Mouse (Mus musculus) CH12.LX (cell line): ENCODE measurements around the gene Olfr623. TPM values are rescaled to one million over a fixed set of nuclear protein-coding genes. Genes with fewer than 3 reads are reported as not detected.

Experiments
- polyA plus RNA-seq: library from polyadenylated mRNA; unstranded; fragments of >175 nt; gene quantifications from 2 replicates; pipeline ENCODE4 v1.2.1, GENCODE M21; 2012; ENCODE audit warnings: low read depth; ENCODE audit not compliant: insufficient read length
- total RNA-seq, 2 experiments: library from RNA; depleted of rRNA; stranded (reverse); fragments of 300-350 nt in 1 of 2; fragments of >200 nt in 1 of 2; gene quantifications; 2 replicates each; pipeline ENCODE4 v1.2.3; 2012 to 2014

Olfr623 gene
- total and polyA plus RNA-seq, 3 experiments, result not detected

Other genes with a start within 250 kb of the Olfr623 start
Only the 20 nearest of the 34 such genes appear.
- gene Olfr611, start 142.9 kb downstream of the Olfr623 start, total RNA-seq (2012; rRNA removed), result not detected in 2 replicates
- not detected in 2 replicates for gene Olfr611, start 142.9 kb downstream of the Olfr623 start, total RNA-seq (2014; rRNA removed)
- gene Olfr611, start 142.9 kb downstream of the Olfr623 start, polyA plus RNA-seq, result not detected in 2 replicates
- not detected in 2 replicates for gene Olfr612, start 121.0 kb downstream of the Olfr623 start, total RNA-seq (2012; rRNA removed)
- gene Olfr612, start 121.0 kb downstream of the Olfr623 start, total RNA-seq (2014; rRNA removed), result not detected in 2 replicates
- gene Olfr612, start 121.0 kb downstream of the Olfr623 start, polyA plus RNA-seq, result not detected in 2 replicates
- not detected in 2 replicates for gene Olfr613, start 115.6 kb downstream of the Olfr623 start, total RNA-seq (2012; rRNA removed)
- not detected in 2 replicates for gene Olfr613, start 115.6 kb downstream of the Olfr623 start, total RNA-seq (2014; rRNA removed)
- gene Olfr613, start 115.6 kb downstream of the Olfr623 start, polyA plus RNA-seq, result not detected in 2 replicates
- not detected in 2 replicates for gene Olfr615, start 107.6 kb downstream of the Olfr623 start, total RNA-seq (2012; rRNA removed)
- not detected in 2 replicates for gene Olfr615, start 107.6 kb downstream of the Olfr623 start, total RNA-seq (2014; rRNA removed)
- gene Olfr615, start 107.6 kb downstream of the Olfr623 start, polyA plus RNA-seq, result not detected in 2 replicates
- not detected in 2 replicates for gene Olfr616, start 94.6 kb downstream of the Olfr623 start, total RNA-seq (2012; rRNA removed)
- gene Olfr616, start 94.6 kb downstream of the Olfr623 start, total RNA-seq (2014; rRNA removed), result not detected in 2 replicates
- not detected in 2 replicates for gene Olfr616, start 94.6 kb downstream of the Olfr623 start, polyA plus RNA-seq
- gene Olfr617, start 90.6 kb downstream of the Olfr623 start, total RNA-seq (2012; rRNA removed), result not detected in 2 replicates
- not detected in 2 replicates for gene Olfr617, start 90.6 kb downstream of the Olfr623 start, total RNA-seq (2014; rRNA removed)
- gene Olfr617, start 90.6 kb downstream of the Olfr623 start, polyA plus RNA-seq, result not detected in 2 replicates
- not detected in 2 replicates for gene Olfr618, start 73.6 kb downstream of the Olfr623 start, total RNA-seq (2012; rRNA removed)
- gene Olfr618, start 73.6 kb downstream of the Olfr623 start, total RNA-seq (2014; rRNA removed), result not detected in 2 replicates
- gene Olfr618, start 73.6 kb downstream of the Olfr623 start, polyA plus RNA-seq, result not detected in 2 replicates
- not detected in 2 replicates for gene Olfr619, start 63.1 kb downstream of the Olfr623 start, total RNA-seq (2012; rRNA removed)
- not detected in 2 replicates for gene Olfr619, start 63.1 kb downstream of the Olfr623 start, total RNA-seq (2014; rRNA removed)
- not detected in 2 replicates for gene Olfr619, start 63.1 kb downstream of the Olfr623 start, polyA plus RNA-seq
- not detected in 2 replicates for gene Olfr620, start 51.2 kb downstream of the Olfr623 start, total RNA-seq (2012; rRNA removed)
- gene Olfr620, start 51.2 kb downstream of the Olfr623 start, total RNA-seq (2014; rRNA removed), result not detected in 2 replicates
- not detected in 2 replicates for gene Olfr620, start 51.2 kb downstream of the Olfr623 start, polyA plus RNA-seq
- not detected in 2 replicates for gene Olfr622, start 21.0 kb downstream of the Olfr623 start, total RNA-seq (2012; rRNA removed)
- not detected in 2 replicates for gene Olfr622, start 21.0 kb downstream of the Olfr623 start, total RNA-seq (2014; rRNA removed)
- not detected in 2 replicates for gene Olfr622, start 21.0 kb downstream of the Olfr623 start, polyA plus RNA-seq
- gene Olfr624, start 7.5 kb upstream of the Olfr623 start, total RNA-seq (2012; rRNA removed), result not detected in 2 replicates
- not detected in 2 replicates for gene Olfr624, start 7.5 kb upstream of the Olfr623 start, total RNA-seq (2014; rRNA removed)
- gene Olfr624, start 7.5 kb upstream of the Olfr623 start, polyA plus RNA-seq, result not detected in 2 replicates
- gene Olfr625-ps1, start 19.0 kb upstream of the Olfr623 start, total RNA-seq (2012; rRNA removed), result not detected in 2 replicates
- not detected in 2 replicates for gene Olfr625-ps1, start 19.0 kb upstream of the Olfr623 start, total RNA-seq (2014; rRNA removed)
- not detected in 2 replicates for gene Olfr625-ps1, start 19.0 kb upstream of the Olfr623 start, polyA plus RNA-seq
- not detected in 2 replicates for gene Olfr243, start 51.0 kb upstream of the Olfr623 start, total RNA-seq (2012; rRNA removed)
- not detected in 2 replicates for gene Olfr243, start 51.0 kb upstream of the Olfr623 start, total RNA-seq (2014; rRNA removed)
- gene Olfr243, start 51.0 kb upstream of the Olfr623 start, polyA plus RNA-seq, result 0.05 TPM in 1 of 2 replicates, not detected in the other
- gene Olfr628, start 66.7 kb upstream of the Olfr623 start, total RNA-seq (2012; rRNA removed), result not detected in 2 replicates
- not detected in 2 replicates for gene Olfr628, start 66.7 kb upstream of the Olfr623 start, total RNA-seq (2014; rRNA removed)
- not detected in 2 replicates for gene Olfr628, start 66.7 kb upstream of the Olfr623 start, polyA plus RNA-seq
- gene Olfr629, start 81.2 kb upstream of the Olfr623 start, total RNA-seq (2012; rRNA removed), result not detected in 2 replicates
- not detected in 2 replicates for gene Olfr629, start 81.2 kb upstream of the Olfr623 start, total RNA-seq (2014; rRNA removed)
- not detected in 2 replicates for gene Olfr629, start 81.2 kb upstream of the Olfr623 start, polyA plus RNA-seq
- not detected in 2 replicates for gene Olfr630, start 93.6 kb upstream of the Olfr623 start, total RNA-seq (2012; rRNA removed)
- not detected in 2 replicates for gene Olfr630, start 93.6 kb upstream of the Olfr623 start, total RNA-seq (2014; rRNA removed)
- gene Olfr630, start 93.6 kb upstream of the Olfr623 start, polyA plus RNA-seq, result not detected in 2 replicates
- gene Olfr69, start 107.9 kb upstream of the Olfr623 start, total RNA-seq (2012; rRNA removed), result not detected in 2 replicates
- gene Olfr69, start 107.9 kb upstream of the Olfr623 start, total RNA-seq (2014; rRNA removed), result not detected in 2 replicates
- not detected in 2 replicates for gene Olfr69, start 107.9 kb upstream of the Olfr623 start, polyA plus RNA-seq
- gene Olfr68, start 116.0 kb upstream of the Olfr623 start, total RNA-seq (2012; rRNA removed), result not detected in 2 replicates
- not detected in 2 replicates for gene Olfr68, start 116.0 kb upstream of the Olfr623 start, total RNA-seq (2014; rRNA removed)
- not detected in 2 replicates for gene Olfr68, start 116.0 kb upstream of the Olfr623 start, polyA plus RNA-seq
- not detected in 2 replicates for gene Olfr67, start 128.1 kb upstream of the Olfr623 start, total RNA-seq (2012; rRNA removed)
- gene Olfr67, start 128.1 kb upstream of the Olfr623 start, total RNA-seq (2014; rRNA removed), result not detected in 2 replicates
- gene Olfr67, start 128.1 kb upstream of the Olfr623 start, polyA plus RNA-seq, result not detected in 2 replicates
- gene Hbb-bt, start 150.3 kb upstream of the Olfr623 start, total RNA-seq (2012; rRNA removed), result 0.42 TPM in 1 of 2 replicates, not detected in the other
- gene Hbb-bt, start 150.3 kb upstream of the Olfr623 start, total RNA-seq (2014; rRNA removed), result 5.6 and 6.0 TPM in 2 replicates
- 4.3 and 4.6 TPM in 2 replicates for gene Hbb-bt, start 150.3 kb upstream of the Olfr623 start, polyA plus RNA-seq